Mouse (Mus musculus): ENCODE measurements around the gene Pot1b. TPM values are rescaled to one million over a fixed set of nuclear protein-coding genes. Genes with fewer than 3 reads are reported as not detected.
A peak's percentile ranks its signal among the peaks of the same experiment; 100 is the strongest.

The Pot1b gene
- total RNA-seq (2014; rRNA removed; ENCODE audit: low replicate concordance), result 2.3 and 3.9 TPM in 2 replicates
- 2.8 and 3.3 TPM in 2 replicates for polyA plus RNA-seq (2015; fragmentation: Nextera tagmentation; extraction: Ambion mirVana)

DNA sequence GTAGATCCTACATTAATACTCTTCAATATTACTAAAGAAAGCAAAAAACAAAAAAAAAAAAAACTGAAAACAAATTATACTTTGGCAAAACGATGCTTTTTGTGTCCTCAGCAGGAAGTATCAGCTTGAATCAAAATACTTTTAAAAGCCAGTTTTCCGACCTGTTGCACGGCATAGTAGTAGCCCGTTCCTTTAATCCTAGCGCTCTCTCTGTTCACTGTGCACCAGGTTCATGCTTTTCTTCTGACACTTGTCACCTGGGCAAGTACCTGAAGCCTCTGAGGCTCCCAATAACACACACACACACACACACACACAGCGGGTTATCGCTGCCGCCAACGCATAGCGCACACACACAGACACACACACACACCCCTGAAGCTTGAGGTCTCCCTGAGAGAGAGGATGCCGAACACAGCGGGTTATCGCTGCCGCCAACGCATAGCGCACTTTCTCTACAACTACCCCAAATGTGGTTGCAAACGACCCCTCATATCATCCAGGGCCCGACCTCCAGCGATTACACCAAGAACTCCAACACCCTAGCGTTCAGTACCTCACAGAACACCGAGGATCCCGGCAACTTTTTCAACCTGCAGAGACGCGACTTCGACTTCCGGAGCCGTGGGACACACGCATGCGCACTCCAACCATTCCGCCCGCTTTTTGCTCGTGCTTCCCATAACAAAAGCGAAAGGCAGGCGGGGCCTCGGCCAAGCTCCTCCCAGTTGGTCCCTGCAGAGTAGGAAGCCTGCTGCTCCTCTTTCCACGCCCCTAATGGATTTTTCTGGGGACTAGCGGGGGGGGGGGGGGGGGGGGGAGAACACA is at the start of gene Pot1b:
Pot1b (minus strand) TSS at position 645 of the 828 bp plus-strand sequence.
- TF ChIP-seq EP300 (IDR thresholded peaks at IDR 0.05; ENCODE audit: low read depth) (no peak), CTCF (IDR thresholded peaks at IDR 0.05; ENCODE audit: low read depth) (0 out of 2 replicates have a peak, but pooled peaks have one; percentile 8)
- DNase-seq (ENCODE audit: low spot score) (peak; percentile 95), ATAC-seq (ENCODE audit: insufficient read depth, low read depth) (peak; percentile 100)
- no peaks in the 10 kb centered on the region for H3K4me1 ChIP-seq (ENCODE audit: control insufficient read depth, insufficient read depth)
- peak within 1 kb of the TSS; percentile 47 for H3K27ac ChIP-seq (ENCODE audit: low read depth)
- H3K9ac ChIP-seq (replicated peaks; ENCODE audit: low read depth, low read length), result peak within 1 kb of the TSS; percentile 60
- under 1% methylated on average over 37 of the region's 37 CpGs for WGBS
- H3K4me3 ChIP-seq (ENCODE audit: low read depth, low read length), result peak within 1 kb of the TSS; percentile 88
- H3K4me2 ChIP-seq (ENCODE audit: low read depth, low read length), result peak within 1 kb of the TSS; percentile 98
- H3K36me3 ChIP-seq (replicated peaks; ENCODE audit: control insufficient read depth, insufficient read depth, low read length), result peaks cover 13% of the 10 kb centered on the region; the same call in 1 of the 2 replicates
- H3K9me3 ChIP-seq (replicated peaks; ENCODE audit: control insufficient read depth, low read length), result no peaks in the 10 kb centered on the region
- no peaks in the 10 kb centered on the region for H3K27me3 ChIP-seq (ENCODE audit: control insufficient read depth, insufficient read depth, low read length)

DNA sequence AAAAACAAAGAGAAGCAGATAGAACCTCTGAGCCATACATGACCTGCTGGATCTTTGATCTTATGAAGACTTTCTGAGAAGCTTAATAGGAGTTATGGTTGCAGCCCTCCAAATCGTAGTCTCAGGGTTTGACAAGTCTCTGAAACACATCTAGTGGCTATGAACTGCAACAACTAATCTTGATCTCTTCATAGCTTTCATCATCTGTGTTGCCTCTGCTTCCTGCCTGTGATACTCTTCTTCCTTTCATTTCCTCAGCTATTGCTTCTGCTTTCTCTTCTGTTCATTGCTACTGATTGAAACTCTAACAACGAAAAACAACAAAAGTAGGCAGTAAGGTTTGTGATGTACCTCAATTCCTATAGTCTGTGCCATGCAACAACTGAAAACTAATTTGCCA is 38.7 kb upstream of the Pot1b start:
- Histone ChIP-seq H3K4me3 (ENCODE audit: low read depth, low read length) (no peak overlapping the region), H3K27me3 (ENCODE audit: control insufficient read depth, insufficient read depth, low read length) (no peaks in the 10 kb centered on the region), H3K9ac (replicated peaks; ENCODE audit: low read depth, low read length) (no peak overlapping the region), H3K27ac (ENCODE audit: low read depth) (no peak overlapping the region), H3K36me3 (replicated peaks; ENCODE audit: control insufficient read depth, insufficient read depth, low read length) (no peaks in the 10 kb centered on the region), H3K9me3 (replicated peaks; ENCODE audit: control insufficient read depth, low read length) (no peaks in the 10 kb centered on the region), H3K4me1 (ENCODE audit: control insufficient read depth, insufficient read depth) (no peaks in the 10 kb centered on the region), H3K4me2 (ENCODE audit: low read depth, low read length) (no peak overlapping the region)
- TF ChIP-seq CTCF (IDR thresholded peaks at IDR 0.05; ENCODE audit: low read depth), result no peak
- TF ChIP-seq EP300 (IDR thresholded peaks at IDR 0.05; ENCODE audit: low read depth), result no peak
- 58% methylated on average over 2 of the region's 2 CpGs for WGBS
- DNase-seq (ENCODE audit: low spot score) (no peak), ATAC-seq (ENCODE audit: insufficient read depth, low read depth) (no peak)

DNA sequence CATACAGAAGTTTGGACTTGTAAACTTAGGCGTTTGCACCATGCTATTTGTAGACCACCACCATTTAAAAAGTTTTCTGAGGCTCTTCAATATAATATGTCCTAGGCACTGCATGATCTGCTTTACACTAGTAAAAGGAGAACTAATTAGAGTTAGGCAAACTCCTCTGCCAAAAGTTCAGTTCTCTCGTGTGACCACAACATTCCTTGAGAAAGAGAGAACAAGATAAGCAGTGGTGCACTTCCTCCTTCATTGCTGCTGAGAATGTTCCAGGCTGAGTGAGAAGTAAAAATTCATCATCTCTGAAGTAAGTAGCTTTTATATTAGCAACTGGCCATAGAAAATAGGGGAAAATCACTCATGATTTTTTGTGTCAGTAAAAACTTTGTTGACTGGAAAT is 37.4 kb upstream of the Pot1b start, which contains the start of gene Adgre4:
Adgre4 (plus strand) TSS at position 199 of the 400 bp plus-strand sequence.
- Histone ChIP-seq H3K4me1 (ENCODE audit: control insufficient read depth, insufficient read depth) (no peaks in the 10 kb centered on the region), H3K4me2 (ENCODE audit: low read depth, low read length) (no peak within 1 kb of the TSS), H3K4me3 (ENCODE audit: low read depth, low read length) (no peak within 1 kb of the TSS), H3K36me3 (replicated peaks; ENCODE audit: control insufficient read depth, insufficient read depth, low read length) (no peaks in the 10 kb centered on the region), H3K9ac (replicated peaks; ENCODE audit: low read depth, low read length) (no peak within 1 kb of the TSS), H3K9me3 (replicated peaks; ENCODE audit: control insufficient read depth, low read length) (no peaks in the 10 kb centered on the region), H3K27ac (ENCODE audit: low read depth) (no peak within 1 kb of the TSS), H3K27me3 (ENCODE audit: control insufficient read depth, insufficient read depth, low read length) (no peaks in the 10 kb centered on the region)
- no peak for ATAC-seq (ENCODE audit: insufficient read depth, low read depth)
- 28% methylated on average over 2 of the region's 2 CpGs for WGBS
- TF ChIP-seq EP300 (IDR thresholded peaks at IDR 0.05; ENCODE audit: low read depth), result no peak
- no peak for TF ChIP-seq CTCF (IDR thresholded peaks at IDR 0.05; ENCODE audit: low read depth)
- no peak for DNase-seq (ENCODE audit: low spot score)

DNA sequence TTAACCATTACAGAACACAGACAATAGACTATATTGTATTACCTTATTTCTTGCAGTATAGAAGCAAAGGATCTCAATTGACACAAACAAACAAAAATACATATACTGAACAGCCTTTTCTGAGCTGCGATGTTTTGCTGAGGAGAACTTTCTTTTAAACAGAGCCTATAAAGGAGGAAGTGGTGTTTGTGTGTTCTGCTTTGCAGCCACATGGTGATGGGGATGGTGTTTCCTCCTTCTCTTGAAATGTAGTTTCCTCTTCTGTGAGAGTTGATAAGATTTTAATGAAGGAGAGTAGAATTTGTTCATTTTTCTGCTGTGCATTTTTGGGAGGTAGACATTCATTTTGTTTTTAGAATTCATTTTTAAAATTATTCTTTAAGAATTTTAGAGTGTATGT is 24.2 kb upstream of the Pot1b start:
- no peak overlapping the region for H3K4me3 ChIP-seq (ENCODE audit: low read depth, low read length)
- H3K9ac ChIP-seq (replicated peaks; ENCODE audit: low read depth, low read length), result no peak overlapping the region
- no peak for ATAC-seq (ENCODE audit: insufficient read depth, low read depth)
- no peaks in the 10 kb centered on the region for H3K27me3 ChIP-seq (ENCODE audit: control insufficient read depth, insufficient read depth, low read length)
- H3K27ac ChIP-seq (ENCODE audit: low read depth), result no peak overlapping the region
- no peak overlapping the region for H3K4me2 ChIP-seq (ENCODE audit: low read depth, low read length)
- no peaks in the 10 kb centered on the region for H3K36me3 ChIP-seq (replicated peaks; ENCODE audit: control insufficient read depth, insufficient read depth, low read length)
- H3K4me1 ChIP-seq (ENCODE audit: control insufficient read depth, insufficient read depth), result no peaks in the 10 kb centered on the region
- 76% methylated on average over 1 of the region's 1 CpGs for WGBS
- no peak for DNase-seq (ENCODE audit: low spot score)
- no peaks in the 10 kb centered on the region for H3K9me3 ChIP-seq (replicated peaks; ENCODE audit: control insufficient read depth, low read length)
- no peak for TF ChIP-seq CTCF (IDR thresholded peaks at IDR 0.05; ENCODE audit: low read depth)
- no peak for TF ChIP-seq EP300 (IDR thresholded peaks at IDR 0.05; ENCODE audit: low read depth)

DNA sequence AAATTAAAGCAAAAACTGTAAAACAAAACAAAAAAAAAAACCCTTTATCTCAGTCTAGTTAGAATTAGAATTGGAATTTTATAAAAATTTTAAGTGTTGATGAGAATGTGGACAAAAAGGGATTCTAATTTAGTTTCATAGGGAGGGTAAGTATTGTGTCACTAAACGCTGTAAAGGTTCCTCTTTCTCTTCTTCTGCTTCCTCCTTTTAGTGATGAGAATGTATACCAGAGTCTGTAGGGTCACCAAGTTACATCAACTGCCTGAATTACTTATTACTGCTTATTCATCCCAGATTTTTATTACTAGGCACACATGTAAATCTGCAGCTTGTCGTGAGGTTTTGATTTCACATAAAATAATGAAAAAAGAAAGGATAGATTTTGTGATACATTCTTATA is 13.8 kb upstream of the Pot1b start:
- WGBS, result 55% methylated on average over 2 of the region's 2 CpGs
- no peaks in the 10 kb centered on the region for H3K4me1 ChIP-seq (ENCODE audit: control insufficient read depth, insufficient read depth)
- H3K36me3 ChIP-seq (replicated peaks; ENCODE audit: control insufficient read depth, insufficient read depth, low read length), result no peaks in the 10 kb centered on the region
- H3K4me2 ChIP-seq (ENCODE audit: low read depth, low read length), result no peak overlapping the region
- no peak overlapping the region for H3K4me3 ChIP-seq (ENCODE audit: low read depth, low read length)
- no peak overlapping the region for H3K9ac ChIP-seq (replicated peaks; ENCODE audit: low read depth, low read length)
- DNase-seq (ENCODE audit: low spot score), result no peak
- no peak for ATAC-seq (ENCODE audit: insufficient read depth, low read depth)
- no peaks in the 10 kb centered on the region for H3K27me3 ChIP-seq (ENCODE audit: control insufficient read depth, insufficient read depth, low read length)
- TF ChIP-seq CTCF (IDR thresholded peaks at IDR 0.05; ENCODE audit: low read depth) (no peak), EP300 (IDR thresholded peaks at IDR 0.05; ENCODE audit: low read depth) (no peak)
- no peak overlapping the region for H3K27ac ChIP-seq (ENCODE audit: low read depth)
- no peaks in the 10 kb centered on the region for H3K9me3 ChIP-seq (replicated peaks; ENCODE audit: control insufficient read depth, low read length)

Measured in heart, postnatal 0 days (tissue).